Mouse (Mus musculus) liver, embryonic 12.5 days (tissue): ENCODE measurements around the gene Afp. TPM values are rescaled to one million over a fixed set of nuclear protein-coding genes. Genes with fewer than 3 reads are reported as not detected.

Source experiments
- ATAC-seq: fragments of 200-750 bp; cut with Nextera tagmentation; 2 replicates; pipeline ENCODE4 v1.8.0; 2017; ENCODE audit warnings: moderate number of reproducible peaks, mild to moderate bottlenecking, moderate library complexity
- H3K27ac ChIP-seq: fragments of 300-500 bp; sonication (generic); 2 replicates; pipeline ENCODE4 v1.5.1; 2016; ENCODE audit warnings: mild to moderate bottlenecking
- H3K27me3 ChIP-seq: fragments of 300-500 bp; sonication (generic); replicated peaks from 2 replicates; pipeline ENCODE4 v1.6.1; 2016; ENCODE audit warnings: mild to moderate bottlenecking, moderate library complexity
- H3K36me3 ChIP-seq: fragments of 300-500 bp; sonication (generic); 2 replicates; pipeline ENCODE4 v1.6.1; 2016; ENCODE audit warnings: mild to moderate bottlenecking, moderate library complexity
- H3K4me1 ChIP-seq: fragments of 300-500 bp; sonication (generic); 2 replicates; pipeline ENCODE4 v1.6.1; 2016
- H3K4me2 ChIP-seq: fragments of 300-500 bp; sonication (generic); 2 replicates; pipeline ENCODE4 v1.6.1; 2016; ENCODE audit warnings: mild to moderate bottlenecking, moderate library complexity
- H3K4me3 ChIP-seq: fragments of 300-500 bp; sonication (generic); 2 replicates; pipeline ENCODE4 v1.5.1; 2016; ENCODE audit warnings: mild to moderate bottlenecking, moderate library complexity
- H3K9ac ChIP-seq: fragments of 300-500 bp; sonication (generic); 2 replicates; pipeline ENCODE4 v1.6.1; 2016; ENCODE audit warnings: mild to moderate bottlenecking, moderate library complexity
- H3K9me3 ChIP-seq: fragments of 300-500 bp; sonication (generic); replicated peaks from 2 replicates; pipeline ENCODE4 v1.6.1; 2016; ENCODE audit warnings: mild to moderate bottlenecking, moderate library complexity
- WGBS: fragments of 180-500 bp; shearing (Covaris S2); methylation state at CpG from one replicate; pipeline ENCODE4 v1.1.7; 2016; ENCODE audit not compliant: insufficient replicate concordance; 5-methylcytosine and 5-hydroxymethylcytosine counted together
- polyA plus RNA-seq: library from polyadenylated mRNA; unstranded; fragments of >200 nt; fragmentation: Nextera tagmentation; extraction: Ambion mirVana; gene quantifications from 2 replicates; pipeline ENCODE4 v1.2.1, GENCODE M21; 2016

The Afp gene
- polyA plus RNA-seq, 1 experiment from 2014 or later = 6,260 TPM

- H3K36me3 ChIP-seq = no peaks in the 10 kb centered on the region
- 70% methylated on average over 5 of the region's 5 CpGs for WGBS
- H3K4me2 ChIP-seq = no peak overlapping the region
- ATAC-seq = peak; percentile 61
- no peak overlapping the region for H3K27ac ChIP-seq
- H3K9me3 ChIP-seq = no peaks in the 10 kb centered on the region
- no peak overlapping the region for H3K4me3 ChIP-seq
- H3K4me1 ChIP-seq = no peaks in the 10 kb centered on the region
- no peak overlapping the region for H3K9ac ChIP-seq
- H3K27me3 ChIP-seq = no peaks in the 10 kb centered on the region
Observed at GRCm38 (mm10) chr5:90509828-90510592, 19.5 kb downstream of the Afp start.

DNA sequence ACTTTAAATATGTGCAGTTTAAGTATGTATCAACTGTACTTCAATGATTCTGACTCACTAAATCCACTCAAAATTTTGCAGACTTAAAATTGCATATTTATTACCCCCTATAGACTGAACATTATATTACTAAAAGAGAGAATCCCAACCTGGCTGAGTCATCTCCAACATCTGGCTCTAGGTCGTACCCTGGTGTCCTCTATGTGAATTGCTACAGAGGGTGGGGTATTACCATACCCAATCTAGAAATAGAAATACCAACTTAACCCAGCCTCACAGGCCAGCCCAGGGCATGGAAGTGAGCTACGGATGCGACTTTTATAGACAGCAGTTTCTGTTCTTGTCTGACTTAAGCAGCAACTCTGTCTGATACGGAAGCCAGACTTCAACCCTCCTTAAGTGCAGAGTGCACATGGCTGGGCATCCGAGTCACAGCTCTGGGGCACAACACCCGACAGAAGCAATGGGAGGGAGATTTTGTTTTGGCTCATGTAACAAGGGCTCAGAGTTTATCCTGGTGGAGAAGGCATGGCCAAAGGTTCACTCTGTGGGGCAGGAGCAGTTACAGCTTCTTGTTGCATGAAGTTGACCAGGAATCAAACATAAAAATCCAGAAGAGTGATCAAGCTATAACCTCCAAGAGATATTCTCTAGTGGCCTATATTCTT is 21.9 kb downstream of the Afp start:
- Histone ChIP-seq H3K9me3 (no peaks in the 10 kb centered on the region), H3K4me1 (no peaks in the 10 kb centered on the region), H3K4me2 (no peak overlapping the region), H3K9ac (no peak overlapping the region), H3K4me3 (no peak overlapping the region), H3K27ac (no peak overlapping the region), H3K27me3 (no peaks in the 10 kb centered on the region), H3K36me3 (no peaks in the 10 kb centered on the region)
- no peak for ATAC-seq
- 69% methylated on average over 6 of the region's 6 CpGs for WGBS

DNA sequence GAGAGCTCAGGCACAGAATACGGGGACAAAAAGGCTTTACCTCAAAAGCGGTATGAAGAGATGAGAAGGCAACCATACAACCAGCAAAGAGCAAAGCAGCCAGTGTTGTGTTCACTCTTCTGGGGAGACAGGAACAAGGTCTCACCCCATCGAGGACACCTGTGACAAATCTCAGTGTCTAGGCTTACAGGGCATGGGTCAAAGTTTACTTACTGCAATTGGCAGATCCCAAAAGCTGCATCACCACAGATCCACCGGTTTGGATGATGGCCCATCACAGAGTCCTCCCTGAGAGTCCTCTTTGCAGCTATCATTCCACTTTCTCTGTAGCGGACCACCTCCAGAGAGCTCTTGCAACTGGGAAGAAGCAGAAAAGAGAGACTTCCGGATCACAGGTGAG is 25.0 kb downstream of the Afp start:
- no peak for ATAC-seq
- H3K9ac ChIP-seq = no peak overlapping the region
- no peaks in the 10 kb centered on the region for H3K4me1 ChIP-seq
- H3K4me3 ChIP-seq = no peak overlapping the region
- H3K4me2 ChIP-seq = no peak overlapping the region
- H3K27ac ChIP-seq = no peak overlapping the region
- H3K9me3 ChIP-seq = no peaks in the 10 kb centered on the region
- H3K36me3 ChIP-seq = no peaks in the 10 kb centered on the region
- WGBS = 74% methylated on average over 6 of the region's 6 CpGs
- no peaks in the 10 kb centered on the region for H3K27me3 ChIP-seq

- Histone ChIP-seq H3K9me3 (no peaks in the 10 kb centered on the region), H3K36me3 (no peaks in the 10 kb centered on the region), H3K9ac (no peak within 1 kb of the TSS), H3K27me3 (no peaks in the 10 kb centered on the region), H3K4me2 (0 out of 2 replicates have a peak within 1 kb of the TSS, but pooled peaks have one; percentile 3), H3K4me1 (no peaks in the 10 kb centered on the region), H3K27ac (0 out of 2 replicates have a peak within 1 kb of the TSS, but pooled peaks have one; percentile 17), H3K4me3 (no peak within 1 kb of the TSS)
- 71% methylated on average over 6 of the region's 6 CpGs for WGBS
- ATAC-seq = no peak
Observed at GRCm38 (mm10) chr5:90518356-90519100, 28.0 kb downstream of the Afp start, which contains the start of gene Afm. Afm (plus strand) TSS chr5:90518932.

DNA sequence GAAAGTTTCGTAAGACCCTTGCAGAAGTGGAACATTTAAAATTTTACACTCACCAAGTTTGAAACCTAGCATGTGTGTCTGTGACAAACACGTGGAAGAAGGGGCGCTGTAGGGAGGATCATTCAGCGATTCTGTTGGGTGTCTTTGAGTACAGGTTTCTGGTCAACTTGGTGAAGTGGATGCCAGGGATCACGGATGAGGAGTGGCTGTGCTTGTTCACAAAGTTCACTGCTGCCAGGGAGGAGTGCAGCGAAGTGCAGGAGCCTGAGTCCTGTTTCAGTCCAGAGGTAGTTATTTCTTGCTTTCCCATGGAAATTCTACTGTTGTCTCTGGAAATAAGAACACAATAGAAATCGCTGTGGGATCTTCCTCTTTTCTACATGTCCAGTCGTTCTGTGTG is 60.7 kb downstream of the Afp start:
- no peak overlapping the region for H3K4me3 ChIP-seq
- H3K36me3 ChIP-seq = no peaks in the 10 kb centered on the region
- 64% methylated on average over 8 of the region's 8 CpGs for WGBS
- no peaks in the 10 kb centered on the region for H3K27me3 ChIP-seq
- no peak overlapping the region for H3K27ac ChIP-seq
- H3K9ac ChIP-seq = no peak overlapping the region
- H3K4me1 ChIP-seq = no peaks in the 10 kb centered on the region
- no peaks in the 10 kb centered on the region for H3K9me3 ChIP-seq
- no peak overlapping the region for H3K4me2 ChIP-seq
- no peak for ATAC-seq

DNA sequence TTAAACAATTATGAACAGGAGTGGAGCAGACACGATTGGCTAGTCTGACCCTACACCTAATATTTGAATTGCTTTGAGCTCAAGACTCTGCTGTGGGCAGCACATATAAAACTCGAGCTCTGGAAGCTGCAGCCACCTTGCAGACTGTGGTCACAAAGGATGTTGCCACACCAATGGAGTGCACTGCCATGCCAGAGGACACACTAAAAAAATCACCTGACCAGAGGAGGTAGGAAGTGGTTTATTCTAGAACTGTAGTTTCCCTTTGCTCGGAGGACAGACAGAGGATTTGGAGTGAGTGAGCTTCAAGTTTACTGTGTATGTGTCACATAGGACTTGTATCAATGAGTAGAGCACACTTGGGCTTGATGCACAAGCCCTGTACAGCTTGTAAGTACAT is 65.5 kb downstream of the Afp start:
- ATAC-seq = no peak
- no peak overlapping the region for H3K27ac ChIP-seq
- H3K4me3 ChIP-seq = no peak overlapping the region
- H3K4me2 ChIP-seq = no peak overlapping the region
- H3K9ac ChIP-seq = no peak overlapping the region
- 0 out of 2 replicates have a peak, but pooled peaks cover under 1% of the 10 kb centered on the region for H3K4me1 ChIP-seq
- H3K36me3 ChIP-seq = no peaks in the 10 kb centered on the region
- H3K9me3 ChIP-seq = no peaks in the 10 kb centered on the region
- H3K27me3 ChIP-seq = no peaks in the 10 kb centered on the region
- WGBS = 53% methylated on average over 3 of the region's 3 CpGs

Other genes starting within 250 kb of the Afp start
- gene Ankrd17, start 124.2 kb upstream of the Afp start, polyA plus RNA-seq = 16.3 and 17.4 TPM in 2 replicates
- gene Gm9958, start 123.5 kb upstream of the Afp start, polyA plus RNA-seq = 3.2 and 3.5 TPM in 2 replicates
- 1,037 and 1,058 TPM in 2 replicates for gene Alb, start 29.8 kb upstream of the Afp start, polyA plus RNA-seq
- 8.1 and 9.2 TPM in 2 replicates for gene Afm, start 28.2 kb downstream of the Afp start, polyA plus RNA-seq
- gene 5830473C10Rik, start 70.4 kb downstream of the Afp start, polyA plus RNA-seq = 0.12 and 0.25 TPM in 2 replicates
- 4.3 and 5.0 TPM in 2 replicates for gene Rassf6, start 149.9 kb downstream of the Afp start, polyA plus RNA-seq